Mouse (Mus musculus) 3134 (cell line): ENCODE data around the gene Bcar3.
"Not testable (repeated sequence)": the region's sequence is repeated elsewhere in the genome, so short reads cannot be mapped to it uniquely, and the experiment has no call there.

Source experiments
- DNase-seq: peaks from one replicate; pipeline ENCODE4 v3.0.0-alpha.2; 2011; ENCODE audit warnings: low spot score; ENCODE audit not compliant: insufficient read length; ENCODE audit errors: extremely low read depth

The Bcar3 gene

DNA sequence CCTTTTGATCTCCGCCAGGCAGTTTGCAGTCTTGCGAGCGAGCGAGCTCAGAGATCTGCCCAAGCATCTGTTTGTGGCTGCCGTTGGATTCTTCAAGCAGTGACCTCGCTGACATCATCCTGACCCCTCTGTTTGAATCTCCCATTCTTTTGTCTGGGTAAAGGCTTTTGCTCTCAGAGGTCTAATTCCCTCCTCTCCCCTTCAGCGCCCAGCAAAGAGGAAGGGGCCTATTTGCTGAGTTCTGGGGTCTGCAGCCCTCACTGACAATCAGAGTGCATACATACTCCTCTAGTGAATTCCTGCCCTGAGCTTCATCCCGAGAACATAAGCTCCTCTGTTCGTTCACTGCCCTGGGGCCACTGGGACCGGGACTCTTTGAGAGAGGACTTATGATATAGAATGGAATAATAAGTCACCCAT, 82.5 kb downstream of the Bcar3 start:
- DNase-seq = peak; percentile 34

DNA sequence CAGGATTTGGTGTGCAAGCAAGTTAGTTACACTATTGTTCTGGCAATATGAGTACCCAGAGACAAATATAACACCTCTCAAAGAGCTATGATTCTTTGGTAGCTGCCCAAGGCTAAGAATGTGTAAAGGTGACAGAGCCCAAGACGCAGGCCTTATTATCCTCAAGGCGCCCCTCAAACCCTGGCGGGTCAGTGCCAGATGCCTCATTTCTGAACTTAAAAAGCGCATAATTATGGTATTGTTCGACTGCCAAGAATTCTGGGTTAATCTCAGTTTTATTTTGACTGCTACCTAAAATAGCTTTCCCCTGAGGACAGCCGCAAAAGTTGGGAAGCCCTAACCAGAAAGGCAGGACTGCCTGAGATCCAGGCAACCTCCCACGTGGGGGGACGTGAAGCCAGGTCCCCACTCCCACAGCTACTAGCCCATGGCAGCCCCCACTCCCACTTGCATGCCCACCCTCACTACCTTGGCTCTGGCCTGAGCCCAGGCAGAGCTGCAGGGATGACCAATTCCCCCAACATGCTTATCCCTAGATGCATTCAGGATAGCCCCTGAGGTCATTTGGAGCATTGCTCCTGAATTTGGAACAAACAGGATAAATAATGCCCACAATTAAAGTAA, 83.0 kb downstream of the Bcar3 start:
- peak; percentile 48 for DNase-seq

GRCm38 (mm10) chr3:122378634-122379033, 84.7 kb downstream of the Bcar3 start:
- no peak for DNase-seq

- DNase-seq = no peak
These were observed 86.8 kb downstream of the Bcar3 start for GRCm38 (mm10) chr3:122380776-122381175.

- no peak for DNase-seq
These were observed 87.7 kb downstream of the Bcar3 start for GRCm38 (mm10) chr3:122381591-122381990.

DNA sequence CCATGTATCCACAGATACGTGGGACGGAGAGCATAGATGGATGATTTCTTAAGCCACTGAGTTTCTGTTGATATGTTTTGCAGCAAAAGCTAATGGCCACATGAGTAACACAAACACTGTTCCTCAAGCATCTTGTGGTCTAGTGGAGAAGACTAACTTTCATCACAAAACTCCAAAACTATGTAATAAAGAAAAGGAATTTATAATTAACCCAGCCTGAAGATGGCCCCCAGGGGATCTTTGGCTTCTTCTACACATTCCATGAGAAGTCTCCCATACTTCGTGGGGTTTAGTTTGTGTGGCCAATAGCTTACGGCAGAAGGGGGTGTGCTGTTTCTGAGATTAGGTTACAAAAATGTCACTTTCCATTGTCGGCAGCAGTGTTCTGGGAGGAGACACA, 92.5 kb downstream of the Bcar3 start:
- no peak for DNase-seq

DNA sequence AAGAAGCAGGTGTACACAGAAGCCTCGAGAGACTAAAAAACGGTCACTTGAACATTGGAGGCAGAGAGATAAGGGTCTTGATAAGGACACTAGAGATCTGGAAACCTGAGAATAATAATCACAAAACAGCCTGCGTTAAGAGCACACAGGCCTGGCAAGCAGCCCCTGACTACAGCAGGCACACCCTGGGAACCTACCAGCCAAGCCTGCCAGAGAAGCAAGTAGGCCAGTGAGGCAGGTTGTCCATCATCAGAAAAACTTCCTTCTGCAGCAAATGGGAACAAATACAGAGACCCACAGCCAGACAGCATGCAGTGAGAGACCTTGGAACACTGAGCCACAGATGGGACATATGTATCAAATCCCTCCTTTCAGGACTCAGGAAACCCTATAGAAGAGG, 93.8 kb downstream of the Bcar3 start:
- no peak for DNase-seq

DNA sequence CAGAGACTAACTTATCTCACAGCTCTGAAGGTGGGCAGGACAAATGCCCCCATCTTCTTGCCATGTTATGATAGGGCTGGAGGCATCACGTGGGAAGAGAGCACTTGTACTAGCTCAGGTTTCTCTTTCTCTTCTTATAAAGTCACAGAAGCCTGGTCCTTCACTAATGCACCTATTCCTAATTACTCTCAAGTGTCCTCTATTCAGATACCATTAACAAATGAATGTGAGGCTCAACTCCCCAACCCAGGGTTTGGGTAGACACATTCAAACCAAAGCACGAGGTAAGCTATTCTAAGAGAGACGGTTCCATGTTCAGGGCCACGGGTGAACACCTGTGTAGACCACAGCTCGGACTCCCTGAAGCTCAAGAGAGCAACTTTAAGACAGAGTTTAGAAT, 96.0 kb downstream of the Bcar3 start:
- no peak for DNase-seq

DNA sequence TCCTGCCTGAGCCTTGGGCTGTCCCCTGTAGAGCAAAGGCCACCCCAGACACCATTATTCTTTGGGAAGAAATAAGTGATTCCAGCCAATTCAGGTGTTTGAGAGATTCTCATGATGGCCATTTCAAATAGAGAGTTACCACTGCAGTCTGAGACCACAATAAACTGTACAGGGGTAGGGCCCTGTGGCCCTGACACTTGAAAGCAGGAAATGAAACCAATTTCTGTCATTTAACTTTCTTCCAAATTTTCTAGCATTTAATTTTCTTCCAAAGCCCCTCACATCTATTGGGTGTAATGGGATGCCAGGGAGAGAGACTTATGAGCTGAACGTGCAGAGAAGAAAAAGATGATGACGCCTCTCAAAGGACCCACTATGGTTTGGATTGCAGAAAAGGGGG, 97.2 kb downstream of the Bcar3 start:
- DNase-seq = no peak

- no peak for DNase-seq
These were observed 97.9 kb downstream of the Bcar3 start for GRCm38 (mm10) chr3:122391816-122392215.

GRCm38 (mm10) chr3:122393411-122393810, 99.5 kb downstream of the Bcar3 start:
- not testable (repeated sequence) for DNase-seq

- no peak for DNase-seq
These were observed 100.0 kb downstream of the Bcar3 start for GRCm38 (mm10) chr3:122393836-122394374.

DNA sequence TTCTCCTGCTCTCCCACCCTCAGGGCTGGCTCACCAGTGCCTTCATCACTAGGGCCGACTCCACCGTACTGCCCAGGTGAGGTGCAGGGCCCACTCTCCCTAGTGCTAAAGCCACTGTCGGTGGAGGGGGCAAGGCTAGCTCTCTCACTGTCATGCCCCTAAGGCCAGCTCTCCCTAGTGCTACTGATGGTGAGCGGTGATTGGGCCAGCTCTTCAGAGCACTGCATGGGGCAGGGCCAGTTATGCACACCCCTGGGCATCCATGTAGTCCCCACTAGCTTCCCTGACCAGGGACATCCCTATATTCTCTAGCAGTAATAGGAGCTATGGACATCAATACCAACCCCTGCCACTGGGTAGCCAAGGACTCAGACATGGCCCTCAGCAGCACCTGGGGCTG, 103.0 kb downstream of the Bcar3 start:
- no peak for DNase-seq

- DNase-seq = no peak
These were observed 103.5 kb downstream of the Bcar3 start for GRCm38 (mm10) chr3:122397401-122397800.

- DNase-seq = no peak
These were observed 107.1 kb downstream of the Bcar3 start for GRCm38 (mm10) chr3:122401011-122401410.

DNA sequence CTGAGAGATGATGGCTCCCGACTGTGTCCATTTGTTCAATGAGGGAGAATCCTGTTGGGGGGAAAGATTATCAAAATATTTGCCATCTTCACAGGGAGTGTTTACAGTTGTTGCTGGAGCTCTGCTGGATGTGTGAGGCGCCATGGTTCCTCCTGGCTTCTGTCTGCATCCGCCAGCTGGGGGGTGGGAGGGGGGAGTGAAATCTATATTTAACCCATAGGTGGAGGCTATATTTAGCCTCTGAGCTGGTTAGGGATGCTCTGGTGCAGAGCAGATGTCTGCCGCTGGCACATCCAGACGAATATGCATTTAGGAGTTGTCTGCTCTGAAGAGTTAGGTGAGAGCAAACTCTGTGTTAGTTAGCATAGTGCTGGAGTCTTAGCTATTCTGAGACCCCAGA, 108.2 kb downstream of the Bcar3 start:
- DNase-seq = no peak

DNA sequence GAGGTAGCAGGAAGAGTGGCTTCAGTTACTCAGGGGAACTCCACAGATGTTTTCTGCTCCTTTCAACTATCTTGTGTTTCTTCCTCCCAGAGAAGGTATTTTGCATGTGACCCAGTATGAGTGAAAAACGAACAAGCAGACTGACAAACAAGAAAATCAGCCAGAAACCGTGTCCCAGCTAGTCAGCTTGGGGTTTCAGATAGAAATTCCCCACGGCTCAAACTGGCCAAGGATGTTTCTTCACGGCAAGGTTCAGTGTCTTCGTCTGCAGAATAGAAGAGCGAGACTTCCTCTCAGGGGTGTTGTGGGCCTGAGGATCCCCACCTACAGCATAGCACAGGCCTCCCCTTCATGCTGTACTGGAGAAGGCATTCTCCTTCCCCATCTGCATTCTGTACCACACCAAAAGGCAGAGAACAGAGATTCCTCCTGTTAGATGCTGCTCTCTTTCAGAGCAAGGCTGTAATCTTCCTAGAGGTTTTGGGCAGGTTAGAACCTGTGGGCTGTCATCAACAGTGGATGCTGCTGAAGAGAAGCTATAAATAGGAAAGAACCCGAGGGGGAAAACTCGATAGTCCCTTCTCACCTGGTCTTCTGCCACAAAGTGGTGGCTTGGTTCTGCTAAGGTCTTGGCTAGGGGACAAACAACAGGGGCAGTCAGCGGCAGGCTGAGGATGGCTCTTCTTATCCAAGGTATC, 110.1 kb downstream of the Bcar3 start:
- DNase-seq = no peak

- no peak for DNase-seq
These were observed 111.4 kb downstream of the Bcar3 start for GRCm38 (mm10) chr3:122405203-122405956.

DNA sequence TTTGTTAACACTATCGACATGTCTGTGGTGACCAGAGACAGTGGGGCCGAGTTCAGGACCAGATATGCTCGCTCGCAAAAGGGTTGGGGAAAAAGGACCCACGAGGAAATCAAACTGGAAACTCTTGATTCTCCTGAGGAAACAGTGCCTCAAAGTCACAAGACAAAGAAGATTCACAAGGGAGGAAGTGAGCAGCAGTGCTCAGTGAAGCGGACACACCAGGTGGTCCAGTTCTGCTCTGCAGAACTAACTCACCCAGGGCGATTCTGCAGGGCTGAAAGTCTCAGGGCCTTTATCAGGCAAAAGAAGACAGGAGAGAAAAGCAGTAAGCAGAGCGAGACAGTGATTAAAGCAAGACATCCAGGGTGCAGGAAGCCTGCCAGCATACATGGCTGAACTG, 112.5 kb downstream of the Bcar3 start:
- DNase-seq = no peak

- no peak for DNase-seq
These were observed 113.8 kb downstream of the Bcar3 start for GRCm38 (mm10) chr3:122407757-122408156.

DNA sequence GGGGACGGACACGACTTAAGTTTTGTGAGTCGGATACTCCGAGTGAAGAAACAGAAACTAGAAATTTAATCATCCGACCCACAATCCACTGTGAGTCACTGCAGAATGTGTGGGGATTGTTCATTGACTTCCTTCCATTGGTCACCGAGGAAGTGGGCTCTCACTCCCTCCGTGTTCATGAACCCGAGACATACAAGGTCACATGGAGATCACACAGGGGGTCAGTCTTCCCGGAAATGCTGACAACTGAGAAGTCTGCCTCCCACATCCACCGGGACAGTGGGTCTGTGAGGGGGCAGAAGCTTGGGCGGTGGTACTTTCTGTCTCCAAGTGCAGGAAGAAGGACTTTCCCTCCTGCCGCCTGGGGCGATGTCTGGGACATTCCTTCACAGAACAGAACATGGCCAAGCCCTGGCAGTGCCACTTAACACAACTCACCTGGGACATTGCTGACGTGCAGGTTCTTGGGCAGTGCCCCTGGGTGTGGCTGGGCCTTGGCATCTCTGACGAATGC, 114.9 kb downstream of the Bcar3 start:
- no peak for DNase-seq
